Mouse (Mus musculus): ENCODE results near the gene S100a3. TPM values are rescaled to one million over a fixed set of nuclear protein-coding genes. Genes with fewer than 3 reads are reported as not detected.

S100a3 gene
- polyA plus RNA-seq, 1 experiment from 2014 or later: 0.39 TPM

Other genes with a start within 250 kb of the S100a3 start
- gene Slc27a3, start 170.6 kb upstream of the S100a3 start, polyA plus RNA-seq (2014; fragmentation: Nextera tagmentation; extraction: Ambion mirVana): 10.2 and 11.0 TPM in 2 replicates
- 31.2 and 31.7 TPM in 2 replicates for gene Ints3, start 127.0 kb upstream of the S100a3 start, polyA plus RNA-seq (2014; fragmentation: Nextera tagmentation; extraction: Ambion mirVana)
- 5.3 and 5.9 TPM in 2 replicates for gene Npr1, start 94.7 kb upstream of the S100a3 start, polyA plus RNA-seq (2014; fragmentation: Nextera tagmentation; extraction: Ambion mirVana)
- 188 and 207 TPM in 2 replicates for gene Ilf2, start 84.5 kb upstream of the S100a3 start, polyA plus RNA-seq (2014; fragmentation: Nextera tagmentation; extraction: Ambion mirVana)
- 67.5 and 80.6 TPM in 2 replicates for gene Snapin, start 69.5 kb upstream of the S100a3 start, polyA plus RNA-seq (2014; fragmentation: Nextera tagmentation; extraction: Ambion mirVana)
- gene Chtop, start 51.1 kb upstream of the S100a3 start, polyA plus RNA-seq (2014; fragmentation: Nextera tagmentation; extraction: Ambion mirVana): 86.4 and 87.0 TPM in 2 replicates
- 50.7 and 66.8 TPM in 2 replicates for gene S100a1, start 46.2 kb upstream of the S100a3 start, polyA plus RNA-seq (2014; fragmentation: Nextera tagmentation; extraction: Ambion mirVana)
- gene S100a13, start 46.1 kb upstream of the S100a3 start, polyA plus RNA-seq (2014; fragmentation: Nextera tagmentation; extraction: Ambion mirVana): 27.7 and 30.3 TPM in 2 replicates
- gene S100a14, start 33.7 kb upstream of the S100a3 start, polyA plus RNA-seq (2014; fragmentation: Nextera tagmentation; extraction: Ambion mirVana): 0.91 and 1.0 TPM in 2 replicates
- 107 and 121 TPM in 2 replicates for gene S100a16, start 23.3 kb upstream of the S100a3 start, polyA plus RNA-seq (2014; fragmentation: Nextera tagmentation; extraction: Ambion mirVana)
- gene S100a2, start 29.7 kb downstream of the S100a3 start, polyA plus RNA-seq (2014; fragmentation: Nextera tagmentation; extraction: Ambion mirVana): not detected in 2 replicates
- gene Gm42674, start 41.3 kb downstream of the S100a3 start, polyA plus RNA-seq (2014; fragmentation: Nextera tagmentation; extraction: Ambion mirVana): not detected in 2 replicates
- 4.1 and 5.3 TPM in 2 replicates for gene S100a4, start 43.2 kb downstream of the S100a3 start, polyA plus RNA-seq (2014; fragmentation: Nextera tagmentation; extraction: Ambion mirVana)
- 5.1 and 8.6 TPM in 2 replicates for gene S100a5, start 47.9 kb downstream of the S100a3 start, polyA plus RNA-seq (2014; fragmentation: Nextera tagmentation; extraction: Ambion mirVana)
- 359 and 401 TPM in 2 replicates for gene S100a6, start 52.3 kb downstream of the S100a3 start, polyA plus RNA-seq (2014; fragmentation: Nextera tagmentation; extraction: Ambion mirVana)
- 0.13 TPM in 1 of 2 replicates, not detected in the other for gene S100a7a, start 93.4 kb downstream of the S100a3 start, polyA plus RNA-seq (2014; fragmentation: Nextera tagmentation; extraction: Ambion mirVana)
- 2.3 and 14.3 TPM in 2 replicates for gene S100a8, start 108.4 kb downstream of the S100a3 start, polyA plus RNA-seq (2014; fragmentation: Nextera tagmentation; extraction: Ambion mirVana)
- 1.6 and 5.3 TPM in 2 replicates for gene S100a9, start 135.1 kb downstream of the S100a3 start, polyA plus RNA-seq (2014; fragmentation: Nextera tagmentation; extraction: Ambion mirVana)
- gene Pglyrp4, start 166.3 kb downstream of the S100a3 start, polyA plus RNA-seq (2014; fragmentation: Nextera tagmentation; extraction: Ambion mirVana): not detected in 2 replicates
- not detected in 2 replicates for gene Gm5849, start 217.3 kb downstream of the S100a3 start, polyA plus RNA-seq (2014; fragmentation: Nextera tagmentation; extraction: Ambion mirVana)